Mouse (Mus musculus) lung, embryonic 14.5 days (tissue): ENCODE data around the gene Megf11. TPM values are rescaled to one million over a fixed set of nuclear protein-coding genes. Genes with fewer than 3 reads are reported as not detected.

Source experiments
- ATAC-seq: fragments of 200-750 bp; cut with Nextera tagmentation; 2 replicates; pipeline ENCODE4 v1.8.0; 2017; ENCODE audit warnings: mild to moderate bottlenecking, moderate TSS enrichment, moderate library complexity; ENCODE audit not compliant: insufficient read depth
- DNase-seq: peaks from one replicate; pipeline ENCODE4 v3.0.0-alpha.2; 2015
- H3K27ac ChIP-seq: fragments of 300-500 bp; sonication (generic); 2 replicates; pipeline ENCODE4 v1.5.1; 2014; ENCODE audit warnings: low read depth, mild to moderate bottlenecking, moderate library complexity
- H3K27me3 ChIP-seq: fragments of 300-500 bp; sonication (generic); 2 replicates; pipeline ENCODE4 v1.6.1; 2014; ENCODE audit warnings: low read length, control low read depth; ENCODE audit not compliant: insufficient read depth
- H3K36me3 ChIP-seq: fragments of 300-500 bp; sonication (generic); 2 replicates; pipeline ENCODE4 v1.6.1; 2014; ENCODE audit warnings: control low read depth; ENCODE audit not compliant: insufficient read depth
- H3K4me1 ChIP-seq: fragments of 300-500 bp; sonication (generic); 2 replicates; pipeline ENCODE4 v1.6.1; 2014; ENCODE audit warnings: antibody characterized with exemption, control low read depth; ENCODE audit not compliant: insufficient read depth
- H3K4me2 ChIP-seq: fragments of 300-500 bp; sonication (generic); 2 replicates; pipeline ENCODE4 v1.6.1; 2014; ENCODE audit warnings: mild to moderate bottlenecking
- H3K4me3 ChIP-seq: fragments of 300-500 bp; sonication (generic); 2 replicates; pipeline ENCODE4 v1.5.1; 2014; ENCODE audit warnings: low read depth, low read length
- H3K9ac ChIP-seq: fragments of 300-500 bp; sonication (generic); 2 replicates; pipeline ENCODE4 v1.6.1; 2014
- H3K9me3 ChIP-seq: fragments of 300-500 bp; sonication (generic); 2 replicates; pipeline ENCODE4 v1.6.1; 2016; ENCODE audit warnings: low read depth, low read length, control low read depth
- CTCF ChIP-seq: IDR thresholded peaks from 2 replicates; pipeline ENCODE4 v1.5.1; 2016; ENCODE audit warnings: antibody characterized with exemption, low read depth
- WGBS: fragments of 180-500 bp; shearing (Covaris S2); extraction: QIAGEN DNeasy Blood & Tissue Kit; methylation state at CpG from one replicate; pipeline ENCODE4 v1.1.7; 2014; 5-methylcytosine and 5-hydroxymethylcytosine counted together
- polyA plus RNA-seq: library from polyadenylated mRNA; unstranded; fragments of >200 nt; fragmentation: Nextera tagmentation; extraction: Ambion mirVana; gene quantifications from 2 replicates; pipeline ENCODE4 v1.2.1, GENCODE M21; 2014

The Megf11 gene
- polyA plus RNA-seq, 1 experiment from 2014 or later: 1.6 TPM

DNA sequence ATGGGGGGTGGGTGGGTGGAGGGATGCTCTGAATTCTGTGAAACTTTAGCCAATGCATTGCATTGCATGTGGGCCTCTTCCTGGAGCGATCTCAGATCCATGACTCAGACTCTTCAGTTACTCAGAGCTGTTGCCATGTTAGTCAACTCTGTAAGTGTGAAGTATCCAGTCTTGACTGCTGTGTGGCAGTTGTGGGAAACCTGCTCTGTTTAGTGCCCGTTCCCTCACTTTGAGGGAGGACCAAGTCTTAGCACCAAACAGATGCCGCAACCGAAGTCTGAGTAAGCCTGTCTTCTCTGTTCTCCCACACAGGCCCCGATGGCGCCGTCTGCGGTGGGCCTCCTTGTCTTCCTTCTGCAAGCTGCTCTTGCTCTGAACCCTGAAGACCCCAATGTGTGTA, 115.8 kb downstream of the Megf11 start:
- Histone ChIP-seq H3K36me3 (no peaks in the 10 kb centered on the region), H3K9ac (no peak overlapping the region), H3K4me2 (no peak overlapping the region), H3K27ac (no peak overlapping the region), H3K4me3 (no peak overlapping the region), H3K4me1 (no peaks in the 10 kb centered on the region), H3K9me3 (no peaks in the 10 kb centered on the region), H3K27me3 (no peaks in the 10 kb centered on the region)
- DNase-seq: no peak
- ATAC-seq: no peak
- 89% methylated on average over 8 of the region's 8 CpGs for WGBS
- TF ChIP-seq CTCF: no peak

DNA sequence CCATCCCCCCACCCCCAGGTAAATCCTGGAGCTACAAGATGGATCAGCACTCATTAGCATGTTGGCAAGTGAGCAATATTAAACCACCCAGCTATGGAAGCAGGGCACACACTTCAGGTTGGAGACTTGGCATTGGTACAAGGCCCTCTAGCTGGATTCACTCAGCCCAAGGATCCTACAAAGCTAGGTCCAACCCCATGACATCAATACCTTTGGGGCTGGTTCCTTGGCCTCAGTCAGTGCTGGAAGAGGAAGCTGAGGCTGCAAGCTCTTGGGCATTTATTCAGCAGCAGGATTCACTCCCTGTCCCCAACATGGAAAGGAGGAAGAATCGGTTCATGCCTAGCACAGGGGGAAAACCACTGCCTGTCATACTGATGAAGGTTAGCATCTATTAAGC, 118.6 kb downstream of the Megf11 start:
- no peak overlapping the region for H3K4me2 ChIP-seq
- DNase-seq (no peak), ATAC-seq (no peak)
- H3K27me3 ChIP-seq: no peaks in the 10 kb centered on the region
- no peak overlapping the region for H3K27ac ChIP-seq
- 77% methylated on average over 1 of the region's 1 CpGs for WGBS
- H3K4me1 ChIP-seq: no peaks in the 10 kb centered on the region
- H3K36me3 ChIP-seq: no peaks in the 10 kb centered on the region
- no peak for TF ChIP-seq CTCF
- H3K9ac ChIP-seq: no peak overlapping the region
- H3K4me3 ChIP-seq: no peak overlapping the region
- no peaks in the 10 kb centered on the region for H3K9me3 ChIP-seq

DNA sequence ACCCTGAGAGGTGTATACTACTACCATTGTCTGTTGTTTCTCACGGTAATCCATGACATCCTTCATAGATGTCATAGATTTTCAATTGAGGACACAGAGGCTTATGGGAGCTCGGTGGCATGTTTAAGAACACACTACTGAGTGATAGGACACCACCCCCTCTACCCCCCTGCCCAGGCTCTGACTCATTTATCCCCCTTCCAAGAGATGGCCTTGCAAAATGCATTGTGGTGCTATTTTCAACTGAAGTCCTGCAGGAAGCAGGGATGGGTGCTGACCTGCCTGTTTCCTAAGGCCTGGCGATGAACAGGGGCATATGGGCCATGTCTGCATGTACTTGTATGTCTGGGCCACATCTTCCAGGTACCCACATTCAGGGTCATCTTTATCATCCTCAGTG, 119.0 kb downstream of the Megf11 start:
- TF ChIP-seq CTCF: no peak

DNA sequence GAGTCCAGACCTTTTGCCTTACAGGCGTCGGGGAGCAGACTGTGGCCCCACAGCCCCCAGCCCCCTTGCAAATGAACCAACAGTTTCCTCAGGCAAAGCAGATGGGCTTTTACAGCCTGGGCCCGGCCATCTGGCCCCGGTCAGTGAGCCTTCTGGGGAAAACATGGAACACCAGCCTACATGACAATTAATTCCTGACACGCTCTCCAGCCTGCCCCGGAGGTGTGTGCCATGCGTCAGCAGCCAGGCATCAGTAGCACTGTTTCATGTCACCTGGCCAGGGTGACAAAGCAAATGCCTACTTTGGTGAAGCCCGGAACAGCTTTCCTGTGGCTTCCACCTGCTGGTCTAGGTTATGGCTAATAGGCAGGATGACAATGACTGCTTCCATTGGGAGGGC, 119.5 kb downstream of the Megf11 start:
- Histone ChIP-seq H3K27me3 (no peaks in the 10 kb centered on the region), H3K9me3 (no peaks in the 10 kb centered on the region), H3K27ac (no peak overlapping the region), H3K9ac (no peak overlapping the region), H3K4me1 (no peaks in the 10 kb centered on the region), H3K4me2 (no peak overlapping the region), H3K36me3 (no peaks in the 10 kb centered on the region), H3K4me3 (no peak overlapping the region)
- no peak for ATAC-seq
- no peak for DNase-seq
- WGBS: 69% methylated on average over 8 of the region's 8 CpGs
- TF ChIP-seq CTCF: no peak

More for the DNA sequence above, 119.0 kb downstream of the Megf11 start:
- H3K4me2 ChIP-seq: no peak overlapping the region
- ATAC-seq (no peak), DNase-seq (no peak)
- H3K27me3 ChIP-seq: no peaks in the 10 kb centered on the region
- WGBS: 71% methylated on average over 3 of the region's 3 CpGs
- no peak overlapping the region for H3K9ac ChIP-seq
- no peaks in the 10 kb centered on the region for H3K36me3 ChIP-seq
- H3K9me3 ChIP-seq: no peaks in the 10 kb centered on the region
- no peak overlapping the region for H3K4me3 ChIP-seq
- no peak overlapping the region for H3K27ac ChIP-seq
- no peaks in the 10 kb centered on the region for H3K4me1 ChIP-seq

DNA sequence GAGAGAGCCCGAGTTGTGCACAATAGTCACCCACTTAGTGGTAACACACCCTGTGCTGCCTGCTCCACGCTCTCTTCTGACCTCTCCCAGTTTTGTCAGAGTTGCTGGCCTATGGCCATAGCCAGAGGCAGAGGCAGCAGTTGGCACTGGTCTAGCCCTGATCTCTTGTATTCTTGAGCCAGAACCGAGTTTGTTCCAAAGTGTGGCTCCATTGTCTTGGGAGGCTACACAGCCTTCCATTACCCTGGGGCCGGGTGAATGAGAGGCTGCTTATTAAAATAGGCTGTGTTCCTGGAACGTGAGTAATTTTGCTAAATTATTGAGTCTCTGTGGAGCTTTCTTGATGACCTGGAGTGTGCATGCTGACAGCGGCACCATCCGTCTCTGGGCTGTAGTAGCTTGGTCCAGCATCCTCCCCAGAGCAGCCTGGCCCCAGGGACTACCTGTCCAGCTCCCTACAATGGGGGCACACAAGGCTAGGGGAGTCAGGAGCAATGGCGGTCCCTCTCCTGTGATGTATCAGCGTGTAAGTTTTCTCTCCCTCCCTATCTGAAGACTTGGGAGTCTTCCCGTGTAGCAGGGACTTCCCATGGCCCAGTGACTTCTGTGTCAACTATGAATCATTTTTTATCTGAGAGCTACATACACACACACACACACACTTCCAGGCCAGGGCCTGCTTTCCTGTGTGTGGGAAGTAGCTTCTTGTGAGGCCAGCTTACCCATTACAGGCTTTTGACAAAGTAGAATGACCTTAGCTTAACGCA, 121.2 kb downstream of the Megf11 start:
- no peak for TF ChIP-seq CTCF
- no peaks in the 10 kb centered on the region for H3K4me1 ChIP-seq
- ATAC-seq (peak; percentile 24; the same call in 1 of the 2 replicates), DNase-seq (peak; percentile 36)
- no peak overlapping the region for H3K9ac ChIP-seq
- no peak overlapping the region for H3K4me3 ChIP-seq
- 64% methylated on average over 11 of the region's 11 CpGs for WGBS
- H3K27me3 ChIP-seq: no peaks in the 10 kb centered on the region
- H3K4me2 ChIP-seq: no peak overlapping the region
- no peaks in the 10 kb centered on the region for H3K9me3 ChIP-seq
- no peaks in the 10 kb centered on the region for H3K36me3 ChIP-seq
- no peak overlapping the region for H3K27ac ChIP-seq

DNA sequence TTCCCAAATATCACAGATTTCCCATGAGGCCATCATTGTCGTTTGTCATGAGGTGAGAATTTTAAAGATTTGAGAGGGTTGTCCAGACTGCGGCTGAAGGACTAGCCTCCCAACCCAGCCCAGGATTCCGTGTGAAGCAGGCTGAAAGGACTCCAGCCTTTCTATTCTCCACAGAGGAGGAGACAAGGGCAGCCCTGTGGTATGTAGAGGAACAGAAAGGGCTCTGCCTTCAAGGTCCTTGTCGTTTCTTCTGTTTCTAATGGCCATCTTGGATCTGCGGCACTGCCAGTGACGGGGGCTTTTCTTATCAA, 121.7 kb downstream of the Megf11 start:
- WGBS: 33% methylated on average over 6 of the region's 6 CpGs
- Histone ChIP-seq H3K36me3 (no peaks in the 10 kb centered on the region), H3K4me1 (no peaks in the 10 kb centered on the region), H3K4me2 (no peak overlapping the region), H3K4me3 (no peak overlapping the region), H3K9ac (no peak overlapping the region), H3K27me3 (no peaks in the 10 kb centered on the region), H3K27ac (no peak overlapping the region), H3K9me3 (no peaks in the 10 kb centered on the region)
- DNase-seq (no peak), ATAC-seq (no peak)
- no peak for TF ChIP-seq CTCF

DNA sequence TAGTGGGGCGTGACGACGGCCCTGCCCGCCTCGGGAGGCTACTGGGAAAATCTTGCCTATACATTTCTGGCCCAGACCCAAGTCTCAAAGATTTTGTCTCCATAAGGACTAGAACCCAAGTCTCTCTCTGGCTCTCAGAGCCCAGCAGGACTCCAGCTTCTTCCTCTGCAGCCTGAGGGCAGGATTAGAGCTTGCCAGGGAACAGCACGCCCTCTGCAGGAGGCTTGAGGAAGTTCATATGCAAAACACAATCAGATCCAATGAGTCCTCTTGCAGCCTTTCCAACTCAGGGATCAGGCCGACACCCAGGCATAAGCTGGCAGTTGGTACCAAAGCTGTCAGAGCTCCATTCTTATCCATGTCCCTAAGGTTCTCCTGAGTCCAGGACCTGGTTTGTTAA, 122.6 kb downstream of the Megf11 start:
- Histone ChIP-seq H3K4me3 (no peak overlapping the region), H3K4me1 (no peaks in the 10 kb centered on the region), H3K27me3 (no peaks in the 10 kb centered on the region), H3K4me2 (no peak overlapping the region), H3K27ac (no peak overlapping the region), H3K9me3 (no peaks in the 10 kb centered on the region), H3K36me3 (no peaks in the 10 kb centered on the region), H3K9ac (no peak overlapping the region)
- ATAC-seq (no peak), DNase-seq (peak; percentile 11)
- peak; percentile 22 for TF ChIP-seq CTCF
- WGBS: 31% methylated on average over 7 of the region's 7 CpGs
